Mouse (Mus musculus) adrenal gland, adult 2 months (tissue): ENCODE data around the gene Cfap97. TPM values are rescaled to one million over a fixed set of nuclear protein-coding genes. Genes with fewer than 3 reads are reported as not detected.
"Not testable (repeated sequence)": the region's sequence is repeated elsewhere in the genome, so short reads cannot be mapped to it uniquely, and the experiment has no call there.

Source experiments
- DNase-seq: peaks from one replicate; pipeline ENCODE4 v3.0.0; 2021
- microRNA-seq, 2 experiments: library from miRNA; unstranded; fragments of <30 nt; microRNA quantifications; one replicate each; pipeline ENCODE4 v1.2.0; 2021
- polyA plus RNA-seq: library from polyadenylated mRNA; depleted of rRNA; stranded (reverse); fragments of >200 nt; gene quantifications from 2 replicates; pipeline ENCODE4 v1.2.3, GENCODE M21; 2012; rRNA removed
- total RNA-seq, 2 experiments: library from RNA; stranded (reverse); gene quantifications; 2 replicates each; pipeline ENCODE4 v1.2.3; 2021

Cfap97 gene
- total and polyA plus RNA-seq, 3 experiments, result 2.1 to 19.5 (median 16.1) TPM

DNA sequence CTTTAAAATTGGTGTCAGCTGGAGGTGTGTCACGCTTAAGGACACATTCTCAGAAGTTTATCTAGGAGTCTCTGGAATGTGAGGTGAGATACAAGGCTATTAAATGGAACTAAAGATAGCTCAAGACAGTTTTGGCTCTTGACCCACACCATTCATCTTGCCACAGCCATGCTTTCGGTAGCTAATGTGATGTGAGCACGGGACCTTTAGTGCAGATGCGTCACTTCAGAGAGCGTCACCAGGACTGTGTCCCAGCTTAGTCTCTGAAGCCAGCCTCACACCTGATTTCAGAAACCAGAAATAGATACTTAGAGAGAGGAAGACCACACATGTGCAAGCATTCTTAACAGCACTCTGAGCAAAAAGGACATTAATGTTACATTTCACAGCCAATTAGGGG, 75.1 kb downstream of the Cfap97 start:
- no peak for DNase-seq

DNA sequence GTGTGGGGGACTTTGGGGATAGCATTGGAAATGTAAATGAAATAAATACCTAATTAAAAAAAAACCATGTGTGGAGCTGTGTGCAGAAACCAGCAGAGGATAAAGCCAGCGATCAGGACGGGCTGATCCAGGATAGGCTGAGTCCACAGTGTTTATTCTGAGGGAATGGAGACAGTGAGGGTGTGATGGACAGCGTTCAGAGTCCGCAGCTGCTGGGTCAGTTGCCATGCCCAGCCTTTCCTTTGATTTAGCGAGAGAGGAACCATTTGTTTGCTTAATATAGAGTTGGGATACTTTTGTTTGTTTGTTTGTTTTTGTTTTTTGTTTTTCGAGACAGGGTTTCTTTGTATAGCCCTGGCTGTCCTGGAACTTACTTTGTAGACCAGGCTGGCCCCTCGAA, 80.4 kb downstream of the Cfap97 start:
- DNase-seq, result not testable (repeated sequence)

DNA sequence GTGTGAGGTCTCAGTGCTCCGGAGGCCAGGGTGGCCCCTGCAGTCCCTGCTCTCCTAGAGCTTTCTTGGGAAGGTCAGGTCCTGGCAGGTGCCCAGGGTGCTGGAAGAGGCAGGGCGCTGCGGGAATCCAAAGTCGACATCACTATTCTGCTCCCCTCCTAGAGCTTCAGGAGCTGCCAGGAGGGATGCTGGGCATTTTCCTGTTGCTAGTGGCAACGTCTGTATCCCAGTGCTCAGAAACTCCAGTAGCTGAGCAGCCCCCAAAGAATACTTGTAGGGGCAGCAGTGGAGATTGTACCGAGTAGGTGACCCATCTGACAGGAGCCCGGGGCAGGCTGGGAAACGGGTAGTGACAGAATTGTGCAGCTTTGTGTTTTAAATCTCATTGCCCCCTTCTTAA, 81.2 kb downstream of the Cfap97 start:
- DNase-seq, result no peak

DNA sequence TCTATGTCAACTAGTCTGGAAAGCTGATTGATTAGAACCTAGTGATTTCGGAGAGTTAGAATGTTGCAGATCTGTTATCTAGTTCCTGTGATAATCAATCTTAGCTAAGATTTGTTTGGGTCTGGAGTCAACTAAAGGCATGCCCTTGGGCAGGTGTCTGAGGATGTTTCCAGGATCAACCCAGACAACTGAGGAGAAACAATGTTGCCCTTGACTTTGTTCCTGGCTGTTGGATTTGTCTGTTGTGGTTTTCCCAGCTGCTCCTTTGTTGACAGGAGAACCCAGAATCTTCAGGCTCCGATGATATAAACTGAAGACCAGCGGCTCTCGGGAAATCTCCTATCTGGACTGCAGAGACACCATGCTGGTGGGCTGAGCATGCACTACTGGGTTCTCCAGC, 83.2 kb downstream of the Cfap97 start:
- no peak for DNase-seq

DNA sequence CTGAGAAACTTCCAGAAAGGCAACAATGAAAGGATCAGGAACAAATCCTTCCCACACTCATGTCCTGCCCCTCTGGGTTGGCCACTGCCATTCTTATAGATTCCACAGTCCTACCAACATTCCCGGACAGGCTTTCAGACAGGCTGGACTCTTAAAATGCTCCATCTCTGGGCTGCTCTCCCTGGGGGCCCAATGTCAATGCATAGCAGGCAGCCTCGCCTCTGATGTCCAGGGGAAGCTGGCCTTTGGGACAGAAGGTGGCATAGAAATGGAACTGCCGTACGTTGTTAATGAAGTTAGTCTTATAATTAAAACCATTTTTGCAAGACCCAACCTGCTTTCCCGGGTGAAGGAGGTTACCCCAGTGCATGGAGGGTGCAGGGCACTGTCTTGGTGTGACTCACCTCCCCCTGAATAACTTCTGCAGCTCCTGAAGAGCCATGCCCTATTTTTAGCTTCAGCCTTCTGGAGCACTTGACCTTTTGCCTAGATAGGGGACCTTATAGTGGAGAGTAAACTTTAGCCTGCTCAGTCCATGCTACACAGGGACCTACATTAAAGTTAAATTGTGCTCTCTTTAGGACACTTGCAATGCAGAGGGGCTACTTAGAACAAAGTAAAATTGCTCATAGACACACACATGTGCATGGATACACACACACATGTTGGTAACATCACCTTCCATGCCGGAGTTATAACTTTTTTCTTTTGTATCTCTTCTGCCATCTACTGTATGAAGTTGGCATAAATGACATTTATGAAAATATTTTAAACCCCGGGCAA, 85.1 kb downstream of the Cfap97 start:
- peak; percentile 13 for DNase-seq

DNA sequence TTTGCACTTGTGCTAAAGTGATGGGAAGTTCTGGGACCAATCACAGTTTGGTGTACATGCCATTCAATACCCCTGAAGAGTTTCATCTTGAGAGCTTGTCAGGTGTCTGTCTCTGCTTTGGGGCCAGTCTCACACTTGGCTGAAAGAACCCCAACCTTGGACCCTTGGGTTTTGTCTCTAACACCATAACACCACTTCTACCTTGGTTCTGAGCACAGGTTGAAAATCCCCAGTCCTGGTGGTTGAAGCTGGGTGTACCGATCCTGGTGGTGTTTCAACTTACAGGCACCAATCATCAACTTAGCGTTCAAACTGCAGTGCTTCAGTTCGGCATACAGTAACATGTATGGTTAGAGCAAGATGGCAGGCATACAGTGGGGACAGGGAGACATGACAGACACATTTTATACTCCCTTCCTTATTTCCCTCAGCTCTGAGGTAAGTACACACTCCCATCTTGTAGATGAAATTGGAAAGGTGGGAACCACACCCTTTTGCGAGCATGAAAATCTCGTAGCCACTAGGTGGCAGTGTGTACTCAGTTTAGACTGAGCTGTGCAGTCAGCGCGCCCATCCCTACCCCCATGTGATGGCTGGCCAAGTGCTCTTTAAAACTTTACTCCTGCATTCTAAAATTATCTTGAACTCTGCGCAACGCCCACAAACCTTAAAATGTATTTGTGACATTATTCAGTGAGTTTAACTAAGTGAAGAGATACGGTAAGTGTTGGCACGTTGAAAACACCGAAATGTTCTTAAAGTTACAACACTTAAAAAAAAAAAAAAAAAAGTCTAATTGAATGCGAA, 90.2 kb downstream of the Cfap97 start:
- DNase-seq, result peak; percentile 63

DNA sequence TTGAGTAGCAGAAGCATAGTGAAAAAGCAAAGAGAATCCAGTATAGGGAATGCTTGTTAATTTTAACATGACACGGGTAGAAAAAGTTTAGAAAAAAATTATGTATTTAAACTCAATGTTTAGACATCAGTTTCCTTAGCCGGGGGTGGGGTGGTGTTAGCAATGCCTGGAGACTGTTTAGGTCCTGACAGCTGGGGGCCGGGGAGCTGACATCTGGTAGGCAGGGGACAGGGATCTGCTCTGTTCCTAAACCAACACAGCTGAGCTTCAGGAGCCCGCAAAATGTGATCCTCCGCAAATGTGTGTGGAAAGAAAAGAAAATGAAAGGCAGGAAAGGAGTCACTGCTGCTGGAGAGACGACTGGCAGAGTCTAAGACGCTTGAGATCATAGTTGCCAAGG, 91.4 kb downstream of the Cfap97 start:
- no peak for DNase-seq

Small RNA genes lying within 50 kb of the gene (microRNA-seq; reads per million reads assigned to microRNA genes)
- 0 reads per million in 2 experiments for gene Gm23812

Other genes with a start within 250 kb of the Cfap97 start
- gene Ccdc110, start 217.2 kb upstream of the Cfap97 start, total RNA-seq, result not detected
- not detected in 2 replicates for gene Ccdc110, start 217.2 kb upstream of the Cfap97 start, polyA plus RNA-seq
- 1 to 10 TPM; 1.7 to 3.0 TPM for gene 1700029J07Rik, start 176.5 kb upstream of the Cfap97 start, total RNA-seq
- 0.57 and 0.60 TPM in 2 replicates for gene 1700029J07Rik, start 176.5 kb upstream of the Cfap97 start, polyA plus RNA-seq
- 10 to 100 TPM; 56.5 to 56.6 TPM for gene Ufsp2, start 176.2 kb upstream of the Cfap97 start, total RNA-seq
- gene Ufsp2, start 176.2 kb upstream of the Cfap97 start, polyA plus RNA-seq, result 3.2 and 6.2 TPM in 2 replicates
- under 1 TPM; 0.35 to 0.41 TPM for gene Lrp2bp, start 152.5 kb upstream of the Cfap97 start, total RNA-seq
- not detected in 2 replicates for gene Lrp2bp, start 152.5 kb upstream of the Cfap97 start, polyA plus RNA-seq
- gene Ankrd37, start 146.1 kb upstream of the Cfap97 start, total RNA-seq, result 1 to 10 TPM in 1 of 2 experiments, not detected in 1; 2.0 TPM
- 0.19 and 0.98 TPM in 2 replicates for gene Ankrd37, start 146.1 kb upstream of the Cfap97 start, polyA plus RNA-seq
- gene Snx25, start 388 bp downstream of the Cfap97 start, total RNA-seq, result 10 to 100 TPM; 14.1 to 20.9 TPM
- 2.3 and 2.5 TPM in 2 replicates for gene Snx25, start 388 bp downstream of the Cfap97 start, polyA plus RNA-seq
- 100 to 1,000 TPM; 133 to 206 TPM for gene Slc25a4, start 59.5 kb downstream of the Cfap97 start, total RNA-seq
- 200 and 240 TPM in 2 replicates for gene Slc25a4, start 59.5 kb downstream of the Cfap97 start, polyA plus RNA-seq
- not detected for gene Helt, start 142.9 kb downstream of the Cfap97 start, total RNA-seq
- gene Helt, start 142.9 kb downstream of the Cfap97 start, polyA plus RNA-seq, result 0.16 and 0.42 TPM in 2 replicates